Mouse (Mus musculus): ENCODE measurements around the gene Armc5. TPM values are rescaled to one million over a fixed set of nuclear protein-coding genes. Genes with fewer than 3 reads are reported as not detected.
A peak's percentile ranks its signal among the peaks of the same experiment; 100 is the strongest.

Gene Armc5
- polyA plus RNA-seq, 1 experiment from 2014 or later = 14.7 TPM

GRCm38 (mm10) chr7:128247443-128247842 is 10.3 kb downstream of the Armc5 start:
- Histone ChIP-seq H3K4me2 (peak overlapping the region; percentile 67), H3K9me3 (no peaks in the 10 kb centered on the region), H3K4me3 (peak overlapping the region; percentile 45), H3K4me1 (replicated peaks) (peaks cover 34% of the 10 kb centered on the region), H3K27me3 (peaks cover 8% of the 10 kb centered on the region; the same call in 1 of the 2 replicates), H3K9ac (peak overlapping the region; percentile 54; the same call in 1 of the 2 replicates), H3K27ac (replicated peaks) (peak overlapping the region; percentile 83), H3K36me3 (peaks cover 11% of the 10 kb centered on the region)
- peak; percentile 78 for ATAC-seq (ENCODE audit: low FRiP score, low read depth)
- WGBS = 1% methylated on average over 13 of the region's 13 CpGs

DNA sequence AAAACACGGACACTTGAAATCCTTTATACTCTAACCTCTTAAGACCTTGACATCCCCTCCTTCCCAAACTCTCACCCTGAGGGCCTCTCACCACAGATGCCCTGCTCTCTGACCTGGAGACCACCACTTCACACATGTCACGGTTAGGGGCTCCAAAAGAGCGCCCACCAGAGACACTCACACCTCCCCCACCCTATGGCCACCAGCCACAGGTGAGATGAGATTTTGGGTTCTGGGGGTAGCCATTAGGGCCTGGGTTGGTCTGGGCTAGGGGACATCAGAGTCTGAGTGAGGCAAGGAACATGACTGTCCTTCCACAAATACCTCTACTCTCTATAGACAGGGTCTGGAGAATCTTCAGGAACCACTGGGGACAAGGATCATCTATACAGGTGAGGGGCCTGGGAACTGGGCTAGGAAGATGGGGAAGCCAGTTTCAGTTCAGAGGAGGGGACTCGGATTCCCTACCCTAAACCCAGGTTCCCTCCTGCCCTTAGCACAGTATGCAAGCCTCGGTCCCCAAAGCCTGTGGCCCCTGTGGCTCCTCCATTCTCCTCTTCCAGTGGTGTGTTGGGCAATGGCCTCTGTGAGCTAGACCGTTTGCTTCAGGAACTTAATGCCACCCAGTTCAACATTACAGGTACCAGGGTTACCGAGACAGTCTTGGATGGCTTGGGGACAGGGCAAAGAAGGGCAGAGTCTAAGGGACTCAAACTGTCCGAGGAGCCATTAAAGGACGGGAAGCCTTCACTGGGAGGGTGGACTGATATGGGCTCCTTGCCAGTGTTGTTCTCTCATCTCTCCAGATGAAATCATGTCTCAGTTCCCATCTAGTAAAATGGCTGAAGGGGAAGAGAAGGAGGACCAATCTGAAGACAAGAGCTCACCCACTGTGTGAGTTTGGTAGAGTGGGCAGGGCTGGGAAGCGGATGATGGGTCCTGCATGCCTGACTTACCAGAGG is 11.2 kb downstream of the Armc5 start:
- no peak overlapping the region for H3K9ac ChIP-seq
- peak overlapping the region; percentile 67 for H3K4me2 ChIP-seq
- H3K27me3 ChIP-seq = peaks cover 8% of the 10 kb centered on the region; the same call in 1 of the 2 replicates
- peak overlapping the region; percentile 45 for H3K4me3 ChIP-seq
- no peak overlapping the region for H3K27ac ChIP-seq (replicated peaks)
- no peaks in the 10 kb centered on the region for H3K9me3 ChIP-seq
- peaks cover 8% of the 10 kb centered on the region; the same call in 1 of the 2 replicates for H3K36me3 ChIP-seq
- no peak for ATAC-seq (ENCODE audit: low FRiP score, low read depth)
- peaks cover 38% of the 10 kb centered on the region for H3K4me1 ChIP-seq (replicated peaks)
- WGBS = 83% methylated on average over 10 of the region's 10 CpGs

DNA sequence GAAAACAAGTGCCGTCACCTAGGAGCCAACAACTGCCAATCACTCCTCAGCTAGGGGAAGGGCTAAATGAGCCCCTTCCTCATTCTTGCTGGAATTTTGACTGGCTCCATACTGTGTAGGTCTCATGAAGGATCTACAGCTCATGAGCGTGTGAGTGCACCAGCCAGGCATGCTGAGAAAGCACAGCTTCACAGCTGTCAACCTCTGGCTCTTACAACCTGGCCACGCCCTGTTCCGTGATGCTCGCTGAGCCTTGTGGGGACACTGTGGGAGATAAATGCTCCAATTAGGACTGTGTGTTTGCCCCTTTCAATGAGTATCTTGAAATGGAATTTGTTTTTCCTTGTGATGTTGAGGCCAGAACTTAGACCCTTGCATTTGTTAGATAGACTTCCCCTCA is 12.9 kb downstream of the Armc5 start:
- H3K9ac ChIP-seq = no peak overlapping the region
- H3K9me3 ChIP-seq = no peaks in the 10 kb centered on the region
- H3K4me3 ChIP-seq = no peak overlapping the region
- H3K4me1 ChIP-seq (replicated peaks) = peaks cover 38% of the 10 kb centered on the region
- peaks cover 8% of the 10 kb centered on the region; the same call in 1 of the 2 replicates for H3K27me3 ChIP-seq
- no peak overlapping the region for H3K4me2 ChIP-seq
- WGBS = 82% methylated on average over 5 of the region's 5 CpGs
- no peak for ATAC-seq (ENCODE audit: low FRiP score, low read depth)
- no peak overlapping the region for H3K27ac ChIP-seq (replicated peaks)
- H3K36me3 ChIP-seq = no peaks in the 10 kb centered on the region

GRCm38 (mm10) chr7:128251946-128252345 is 14.8 kb downstream of the Armc5 start:
- no peaks in the 10 kb centered on the region for H3K36me3 ChIP-seq
- peak overlapping the region; percentile 36; the same call in 1 of the 2 replicates for H3K9ac ChIP-seq
- ATAC-seq (ENCODE audit: low FRiP score, low read depth) = no peak
- peak overlapping the region; percentile 39 for H3K4me3 ChIP-seq
- 61% methylated on average over 12 of the region's 12 CpGs for WGBS
- H3K9me3 ChIP-seq = no peaks in the 10 kb centered on the region
- H3K4me1 ChIP-seq (replicated peaks) = peaks cover 24% of the 10 kb centered on the region
- H3K4me2 ChIP-seq = peak overlapping the region; percentile 69
- no peak overlapping the region for H3K27ac ChIP-seq (replicated peaks)
- H3K27me3 ChIP-seq = peaks cover 8% of the 10 kb centered on the region; the same call in 1 of the 2 replicates

DNA sequence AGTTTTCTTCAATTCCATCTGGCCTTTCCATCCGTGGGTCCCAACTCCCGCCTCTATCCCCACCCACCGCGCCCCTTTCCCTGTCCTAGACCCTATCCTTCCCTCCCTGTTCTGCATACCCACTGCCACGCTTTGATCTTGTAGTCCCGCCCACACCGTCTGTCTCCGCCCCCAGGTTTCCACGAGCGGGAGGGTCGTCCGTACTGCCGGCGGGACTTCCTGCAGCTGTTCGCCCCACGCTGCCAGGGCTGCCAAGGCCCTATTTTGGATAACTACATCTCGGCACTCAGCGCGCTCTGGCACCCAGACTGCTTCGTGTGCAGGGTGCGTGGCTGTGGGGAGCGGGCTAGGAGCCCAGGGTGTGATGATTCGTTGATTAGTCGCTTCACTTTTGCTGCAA is 15.5 kb downstream of the Armc5 start:
- Histone ChIP-seq H3K4me3 (peak overlapping the region; percentile 39), H3K27ac (replicated peaks) (no peak overlapping the region; the same call in 1 of the 2 replicates), H3K4me1 (replicated peaks) (peaks cover 17% of the 10 kb centered on the region), H3K9ac (peak overlapping the region; percentile 36), H3K36me3 (no peaks in the 10 kb centered on the region), H3K9me3 (no peaks in the 10 kb centered on the region), H3K27me3 (peaks cover 8% of the 10 kb centered on the region; the same call in 1 of the 2 replicates), H3K4me2 (peak overlapping the region; percentile 69)
- WGBS = 13% methylated on average over 24 of the region's 24 CpGs
- ATAC-seq (ENCODE audit: low FRiP score, low read depth) = no peak; the same call in 1 of the 2 replicates

GRCm38 (mm10) chr7:128254978-128255377 is 17.8 kb downstream of the Armc5 start:
- Histone ChIP-seq H3K4me2 (no peak overlapping the region), H3K36me3 (no peaks in the 10 kb centered on the region), H3K27ac (replicated peaks) (no peak overlapping the region), H3K27me3 (peaks cover 8% of the 10 kb centered on the region; the same call in 1 of the 2 replicates), H3K4me3 (no peak overlapping the region), H3K9ac (no peak overlapping the region), H3K9me3 (no peaks in the 10 kb centered on the region), H3K4me1 (replicated peaks) (peaks cover 12% of the 10 kb centered on the region)
- 67% methylated on average over 2 of the region's 2 CpGs for WGBS
- ATAC-seq (ENCODE audit: low FRiP score, low read depth) = no peak

DNA sequence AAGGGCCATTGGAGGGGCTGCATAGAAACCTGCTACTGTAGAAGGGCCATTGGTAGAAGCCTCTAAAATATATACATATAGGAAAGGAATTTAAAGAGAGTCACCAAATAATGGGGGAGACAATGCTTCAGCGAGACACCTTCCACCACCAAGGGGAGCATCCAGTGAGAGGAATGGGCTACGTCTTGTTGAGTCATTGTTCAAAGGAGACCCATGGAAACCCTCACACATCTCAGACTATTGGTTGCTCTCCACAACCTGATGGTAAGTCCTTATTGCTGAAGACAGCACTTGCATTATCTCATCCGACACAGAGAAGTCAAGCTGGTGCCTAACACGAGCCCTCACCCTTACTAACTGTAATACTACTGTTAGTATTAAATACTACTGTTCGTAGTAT is 18.6 kb downstream of the Armc5 start:
- no peak for ATAC-seq (ENCODE audit: low FRiP score, low read depth)
- H3K27ac ChIP-seq (replicated peaks) = no peak overlapping the region
- H3K4me1 ChIP-seq (replicated peaks) = peaks cover 12% of the 10 kb centered on the region
- H3K36me3 ChIP-seq = no peaks in the 10 kb centered on the region
- H3K27me3 ChIP-seq = peaks cover 8% of the 10 kb centered on the region; the same call in 1 of the 2 replicates
- H3K9me3 ChIP-seq = no peaks in the 10 kb centered on the region
- no peak overlapping the region for H3K9ac ChIP-seq
- WGBS = 94% methylated on average over 5 of the region's 5 CpGs
- H3K4me3 ChIP-seq = no peak overlapping the region
- no peak overlapping the region for H3K4me2 ChIP-seq

- no peak overlapping the region for H3K4me2 ChIP-seq
- H3K4me3 ChIP-seq = no peak overlapping the region
- H3K27me3 ChIP-seq = peaks cover 2% of the 10 kb centered on the region; the same call in 1 of the 2 replicates
- no peaks in the 10 kb centered on the region for H3K9me3 ChIP-seq
- H3K27ac ChIP-seq (replicated peaks) = no peak overlapping the region
- H3K9ac ChIP-seq = no peak overlapping the region
- no peaks in the 10 kb centered on the region for H3K36me3 ChIP-seq
- ATAC-seq (ENCODE audit: low FRiP score, low read depth) = no peak
- whole genome bisulfite sequencing = 46% methylated on average over 5 of the region's 5 CpGs
- peaks cover 10% of the 10 kb centered on the region for H3K4me1 ChIP-seq (replicated peaks)
Measured at GRCm38 (mm10) chr7:128256783-128257334, 19.7 kb downstream of the Armc5 start.

DNA sequence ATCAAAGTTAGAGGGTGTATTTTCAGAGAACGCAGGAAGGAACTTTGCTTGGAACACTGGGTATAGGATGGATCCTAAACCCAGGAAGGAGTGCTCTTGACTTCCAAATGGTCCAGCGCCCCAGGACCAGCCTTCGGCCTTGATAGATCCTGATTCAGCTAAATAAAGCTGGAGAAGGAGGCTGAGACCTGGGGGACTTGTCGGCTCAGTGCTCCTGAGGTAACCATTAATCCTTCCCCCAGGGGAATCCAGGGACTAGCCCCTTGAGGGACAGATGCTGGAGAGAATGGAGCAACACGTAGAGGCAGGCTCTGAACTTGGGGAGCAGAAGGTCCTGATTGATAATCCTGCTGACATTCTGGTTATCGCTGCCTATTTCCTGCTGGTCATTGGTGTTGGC is 28.3 kb downstream of the Armc5 start, which contains the start of gene Slc5a2:
Slc5a2 (plus strand) TSS at position 247 of the 400 bp plus-strand sequence.
- no peak for ATAC-seq (ENCODE audit: low FRiP score, low read depth)
- WGBS = 86% methylated on average over 6 of the region's 6 CpGs
- Histone ChIP-seq H3K36me3 (no peaks in the 10 kb centered on the region), H3K4me1 (replicated peaks) (no peaks in the 10 kb centered on the region), H3K4me3 (no peak within 1 kb of the TSS), H3K4me2 (no peak within 1 kb of the TSS), H3K27ac (replicated peaks) (no peak within 1 kb of the TSS), H3K9me3 (no peaks in the 10 kb centered on the region), H3K27me3 (no peaks in the 10 kb centered on the region), H3K9ac (no peak within 1 kb of the TSS)

- Histone ChIP-seq H3K36me3 (no peaks in the 10 kb centered on the region), H3K27ac (replicated peaks) (no peak overlapping the region), H3K4me3 (no peak overlapping the region), H3K4me2 (no peak overlapping the region), H3K27me3 (no peaks in the 10 kb centered on the region), H3K9ac (no peak overlapping the region), H3K4me1 (replicated peaks) (no peaks in the 10 kb centered on the region), H3K9me3 (no peaks in the 10 kb centered on the region)
- 73% methylated on average over 5 of the region's 5 CpGs for WGBS
- no peak for ATAC-seq (ENCODE audit: low FRiP score, low read depth)
Measured at GRCm38 (mm10) chr7:128266056-128266455, 28.9 kb downstream of the Armc5 start.

- Histone ChIP-seq H3K9me3 (no peaks in the 10 kb centered on the region), H3K4me2 (no peak overlapping the region), H3K36me3 (peaks cover 9% of the 10 kb centered on the region; the same call in 1 of the 2 replicates), H3K27ac (replicated peaks) (no peak overlapping the region), H3K9ac (no peak overlapping the region), H3K27me3 (no peaks in the 10 kb centered on the region), H3K4me3 (no peak overlapping the region), H3K4me1 (replicated peaks) (no peaks in the 10 kb centered on the region)
- ATAC-seq (ENCODE audit: low FRiP score, low read depth) = no peak
- 71% methylated on average over 13 of the region's 13 CpGs for whole genome bisulfite sequencing
Measured at GRCm38 (mm10) chr7:128267391-128267790, 30.2 kb downstream of the Armc5 start.

GRCm38 (mm10) chr7:128267813-128268212 is 30.7 kb downstream of the Armc5 start:
- 80% methylated on average over 7 of the region's 7 CpGs for WGBS
- no peak for ATAC-seq (ENCODE audit: low FRiP score, low read depth)
- no peaks in the 10 kb centered on the region for H3K4me1 ChIP-seq (replicated peaks)
- no peak overlapping the region for H3K9ac ChIP-seq
- H3K4me2 ChIP-seq = no peak overlapping the region
- no peak overlapping the region for H3K27ac ChIP-seq (replicated peaks)
- H3K36me3 ChIP-seq = peaks cover 10% of the 10 kb centered on the region; the same call in 1 of the 2 replicates
- no peaks in the 10 kb centered on the region for H3K9me3 ChIP-seq
- no peaks in the 10 kb centered on the region for H3K27me3 ChIP-seq
- H3K4me3 ChIP-seq = no peak overlapping the region
